Mouse (Mus musculus): ENCODE data around the gene Fam118b. TPM values are rescaled to one million over a fixed set of nuclear protein-coding genes. Genes with fewer than 3 reads are reported as not detected.

Fam118b gene
- polyA plus RNA-seq, 1 experiment from 2014 or later = 36.3 TPM

GRCm38 (mm10) chr9:35186430-35186829, 81.2 kb downstream of the Fam118b start:
- no peak overlapping the region for H3K4me3 ChIP-seq (ENCODE audit: low read length)
- H3K27me3 ChIP-seq (ENCODE audit: insufficient read depth, low read length) = no peaks in the 10 kb centered on the region
- H3K36me3 ChIP-seq (ENCODE audit: insufficient read depth, low read length) = peaks cover 26% of the 10 kb centered on the region
- WGBS = 72% methylated on average over 4 of the region's 4 CpGs
- no peaks in the 10 kb centered on the region for H3K4me1 ChIP-seq (ENCODE audit: insufficient read depth, low read length)
- no peak for ATAC-seq (ENCODE audit: low FRiP score, low TSS enrichment)
- no peak overlapping the region for H3K9ac ChIP-seq (replicated peaks; ENCODE audit: low read length)
- H3K27ac ChIP-seq (ENCODE audit: low read length) = no peak overlapping the region
- H3K4me2 ChIP-seq (replicated peaks; ENCODE audit: low read depth, low read length) = no peak overlapping the region
- H3K9me3 ChIP-seq (ENCODE audit: low read length) = no peaks in the 10 kb centered on the region

- H3K27ac ChIP-seq (ENCODE audit: low read length) = no peak overlapping the region
- no peak for ATAC-seq (ENCODE audit: low FRiP score, low TSS enrichment)
- H3K9me3 ChIP-seq (ENCODE audit: low read length) = no peaks in the 10 kb centered on the region
- H3K36me3 ChIP-seq (ENCODE audit: insufficient read depth, low read length) = peaks cover 8% of the 10 kb centered on the region
- no peak overlapping the region for H3K9ac ChIP-seq (replicated peaks; ENCODE audit: low read length)
- no peak overlapping the region for H3K4me2 ChIP-seq (replicated peaks; ENCODE audit: low read depth, low read length)
- no peak overlapping the region for H3K4me3 ChIP-seq (ENCODE audit: low read length)
- H3K27me3 ChIP-seq (ENCODE audit: insufficient read depth, low read length) = no peaks in the 10 kb centered on the region
- WGBS = 55% methylated on average over 5 of the region's 5 CpGs
- H3K4me1 ChIP-seq (ENCODE audit: insufficient read depth, low read length) = no peaks in the 10 kb centered on the region
These were observed 84.2 kb downstream of the Fam118b start for GRCm38 (mm10) chr9:35183359-35183758.

GRCm38 (mm10) chr9:35182832-35183231, 84.8 kb downstream of the Fam118b start:
- no peak overlapping the region for H3K4me3 ChIP-seq (ENCODE audit: low read length)
- H3K27ac ChIP-seq (ENCODE audit: low read length) = no peak overlapping the region
- no peak overlapping the region for H3K4me2 ChIP-seq (replicated peaks; ENCODE audit: low read depth, low read length)
- H3K9me3 ChIP-seq (ENCODE audit: low read length) = no peaks in the 10 kb centered on the region
- H3K9ac ChIP-seq (replicated peaks; ENCODE audit: low read length) = no peak overlapping the region
- no peaks in the 10 kb centered on the region for H3K4me1 ChIP-seq (ENCODE audit: insufficient read depth, low read length)
- H3K36me3 ChIP-seq (ENCODE audit: insufficient read depth, low read length) = peaks cover 7% of the 10 kb centered on the region; the same call in 1 of the 2 replicates
- no peaks in the 10 kb centered on the region for H3K27me3 ChIP-seq (ENCODE audit: insufficient read depth, low read length)
- ATAC-seq (ENCODE audit: low FRiP score, low TSS enrichment) = no peak
- 79% methylated on average over 2 of the region's 2 CpGs for WGBS

GRCm38 (mm10) chr9:35176124-35176659, 91.4 kb downstream of the Fam118b start:
- WGBS = 49% methylated on average over 14 of the region's 14 CpGs
- Histone ChIP-seq H3K4me2 (replicated peaks; ENCODE audit: low read depth, low read length) (peak overlapping the region; percentile 77), H3K4me3 (ENCODE audit: low read length) (peak overlapping the region; percentile 80), H3K27me3 (ENCODE audit: insufficient read depth, low read length) (no peaks in the 10 kb centered on the region), H3K9ac (replicated peaks; ENCODE audit: low read length) (peak overlapping the region; percentile 79), H3K4me1 (ENCODE audit: insufficient read depth, low read length) (peaks cover 17% of the 10 kb centered on the region), H3K36me3 (ENCODE audit: insufficient read depth, low read length) (no peaks in the 10 kb centered on the region), H3K9me3 (ENCODE audit: low read length) (no peaks in the 10 kb centered on the region), H3K27ac (ENCODE audit: low read length) (no peak overlapping the region)
- ATAC-seq (ENCODE audit: low FRiP score, low TSS enrichment) = 0 out of 2 replicates have a peak, but pooled peaks have one; percentile 8

GRCm38 (mm10) chr9:35175251-35176123, 92.1 kb downstream of the Fam118b start, which contains the start of gene Dcps:
Gene Dcps, minus strand, starts transcription at chr9:35176061.
- Histone ChIP-seq H3K36me3 (ENCODE audit: insufficient read depth, low read length) (peaks cover 4% of the 10 kb centered on the region; the same call in 1 of the 2 replicates), H3K9ac (replicated peaks; ENCODE audit: low read length) (peak within 1 kb of the TSS; percentile 79), H3K4me3 (ENCODE audit: low read length) (peak within 1 kb of the TSS; percentile 80), H3K4me2 (replicated peaks; ENCODE audit: low read depth, low read length) (peak within 1 kb of the TSS; percentile 77), H3K4me1 (ENCODE audit: insufficient read depth, low read length) (peaks cover 17% of the 10 kb centered on the region), H3K9me3 (ENCODE audit: low read length) (no peaks in the 10 kb centered on the region), H3K27me3 (ENCODE audit: insufficient read depth, low read length) (no peaks in the 10 kb centered on the region), H3K27ac (ENCODE audit: low read length) (peak within 1 kb of the TSS; percentile 92)
- under 1% methylated on average over 38 of the region's 38 CpGs for WGBS
- peak; percentile 98 for ATAC-seq (ENCODE audit: low FRiP score, low TSS enrichment)

GRCm38 (mm10) chr9:35173331-35173730, 94.3 kb downstream of the Fam118b start:
- H3K36me3 ChIP-seq (ENCODE audit: insufficient read depth, low read length) = peaks cover 10% of the 10 kb centered on the region
- no peak overlapping the region for H3K27ac ChIP-seq (ENCODE audit: low read length)
- no peak overlapping the region for H3K9ac ChIP-seq (replicated peaks; ENCODE audit: low read length)
- 86% methylated on average over 1 of the region's 1 CpGs for WGBS
- H3K27me3 ChIP-seq (ENCODE audit: insufficient read depth, low read length) = no peaks in the 10 kb centered on the region
- H3K4me1 ChIP-seq (ENCODE audit: insufficient read depth, low read length) = peaks cover 20% of the 10 kb centered on the region
- H3K4me2 ChIP-seq (replicated peaks; ENCODE audit: low read depth, low read length) = no peak overlapping the region
- ATAC-seq (ENCODE audit: low FRiP score, low TSS enrichment) = no peak
- no peak overlapping the region for H3K4me3 ChIP-seq (ENCODE audit: low read length)
- no peaks in the 10 kb centered on the region for H3K9me3 ChIP-seq (ENCODE audit: low read length)

- Histone ChIP-seq H3K36me3 (ENCODE audit: insufficient read depth, low read length) (peaks cover 10% of the 10 kb centered on the region), H3K4me1 (ENCODE audit: insufficient read depth, low read length) (peaks cover 31% of the 10 kb centered on the region), H3K27me3 (ENCODE audit: insufficient read depth, low read length) (no peaks in the 10 kb centered on the region), H3K4me3 (ENCODE audit: low read length) (no peak overlapping the region), H3K27ac (ENCODE audit: low read length) (no peak overlapping the region), H3K9ac (replicated peaks; ENCODE audit: low read length) (no peak overlapping the region), H3K9me3 (ENCODE audit: low read length) (no peaks in the 10 kb centered on the region), H3K4me2 (replicated peaks; ENCODE audit: low read depth, low read length) (no peak overlapping the region)
- 96% methylated on average over 7 of the region's 7 CpGs for WGBS
- ATAC-seq (ENCODE audit: low FRiP score, low TSS enrichment) = no peak
These were observed 97.5 kb downstream of the Fam118b start for GRCm38 (mm10) chr9:35170071-35170470.

Other genes with a start within 250 kb of the Fam118b start
- gene St3gal4, start 148.5 kb downstream of the Fam118b start, polyA plus RNA-seq (2015; fragmentation: Nextera tagmentation; extraction: Ambion mirVana) = 19.4 and 20.0 TPM in 2 replicates
- 98.4 and 102 TPM in 2 replicates for gene Dcps, start 91.7 kb downstream of the Fam118b start, polyA plus RNA-seq (2015; fragmentation: Nextera tagmentation; extraction: Ambion mirVana)
- gene Srpr, start 67.6 kb downstream of the Fam118b start, polyA plus RNA-seq (2015; fragmentation: Nextera tagmentation; extraction: Ambion mirVana) = 128 and 130 TPM in 2 replicates
- 11.4 and 11.7 TPM in 2 replicates for gene Tirap, start 67.5 kb downstream of the Fam118b start, polyA plus RNA-seq (2015; fragmentation: Nextera tagmentation; extraction: Ambion mirVana)
- 53.4 and 58.0 TPM in 2 replicates for gene Foxred1, start 56.8 kb downstream of the Fam118b start, polyA plus RNA-seq (2015; fragmentation: Nextera tagmentation; extraction: Ambion mirVana)
- 33.5 and 33.7 TPM in 2 replicates for gene Rpusd4, start 60 bp upstream of the Fam118b start, polyA plus RNA-seq (2015; fragmentation: Nextera tagmentation; extraction: Ambion mirVana)
- gene Cdon, start 153.3 kb upstream of the Fam118b start, polyA plus RNA-seq (2015; fragmentation: Nextera tagmentation; extraction: Ambion mirVana) = 3.8 and 4.2 TPM in 2 replicates

Data from kidney, embryonic 16.5 days (tissue).